Mouse (Mus musculus) cerebellum, postnatal 4 days (tissue): ENCODE results near the gene Ltv1.
"Not testable (repeated sequence)": the region's sequence is repeated elsewhere in the genome, so short reads cannot be mapped to it uniquely, and the experiment has no call there.

Experiments used
- DNase-seq, 2 experiments: peaks; one replicate each; pipeline ENCODE4 v3.0.0; 2022; ENCODE audit warnings: low spot score in 2 of 2, mixed read lengths in 1 of 2

The Ltv1 gene

DNA sequence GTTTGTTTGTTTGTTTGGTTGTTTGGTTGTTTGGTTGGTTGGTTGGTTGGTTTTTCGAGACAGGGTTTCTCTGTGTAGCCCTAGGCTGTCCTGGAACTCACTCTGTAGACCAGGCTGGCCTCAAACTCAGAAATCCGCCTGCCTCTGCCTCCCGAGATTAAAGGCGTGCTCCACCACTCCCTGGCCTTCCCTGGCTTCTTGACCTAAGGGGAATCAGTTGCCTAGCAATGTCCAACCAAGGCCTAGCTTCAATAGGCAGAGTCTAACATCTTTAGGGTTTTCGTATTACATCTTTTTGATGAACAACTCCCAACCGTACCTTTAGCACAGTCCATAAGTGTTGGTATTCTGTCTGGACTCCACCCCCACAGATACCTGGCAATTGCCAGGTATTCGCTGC is 528 bp upstream of the Ltv1 start:
- not testable (repeated sequence) for DNase-seq

- no peak for DNase-seq
Observed at GRCm38 (mm10) chr10:13189881-13190280, 3.1 kb downstream of the Ltv1 start.

GRCm38 (mm10) chr10:13186754-13187153 is 6.2 kb downstream of the Ltv1 start:
- DNase-seq: no peak

GRCm38 (mm10) chr10:13184170-13184766 is 8.7 kb downstream of the Ltv1 start:
- no peak for DNase-seq

DNA sequence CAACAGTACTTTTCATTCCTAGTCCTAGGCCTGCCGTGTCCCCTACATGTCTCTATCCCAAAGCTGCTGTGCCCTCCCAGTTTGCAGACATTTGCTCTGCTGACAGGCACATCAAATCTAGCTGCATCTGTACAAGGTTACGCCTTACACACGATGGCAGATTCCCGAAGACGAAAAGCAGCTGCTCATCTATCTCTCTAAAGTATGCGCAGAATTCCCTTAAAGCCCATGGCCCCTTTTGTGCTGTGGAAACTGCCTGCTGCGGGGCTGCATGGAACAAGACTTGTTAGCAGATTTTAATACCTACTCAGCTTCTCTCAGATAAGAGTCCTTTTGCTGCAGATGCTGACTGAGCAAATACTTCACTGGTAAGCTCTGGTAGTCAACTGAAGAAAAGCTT is 12.8 kb downstream of the Ltv1 start:
- DNase-seq: no peak

GRCm38 (mm10) chr10:13177973-13178624 is 14.9 kb downstream of the Ltv1 start, which contains the start of gene Zc2hc1b:
Gene Zc2hc1b (minus strand): TSS chr10:13178023.
- DNase-seq: no peak

GRCm38 (mm10) chr10:13175866-13176265 is 17.1 kb downstream of the Ltv1 start:
- no peak for DNase-seq

GRCm38 (mm10) chr10:13172798-13173221 is 20.2 kb downstream of the Ltv1 start:
- peak in 1 of 2 experiments; percentile 28 for DNase-seq

- DNase-seq: no peak
Observed at GRCm38 (mm10) chr10:13171461-13171860, 21.5 kb downstream of the Ltv1 start.

DNA sequence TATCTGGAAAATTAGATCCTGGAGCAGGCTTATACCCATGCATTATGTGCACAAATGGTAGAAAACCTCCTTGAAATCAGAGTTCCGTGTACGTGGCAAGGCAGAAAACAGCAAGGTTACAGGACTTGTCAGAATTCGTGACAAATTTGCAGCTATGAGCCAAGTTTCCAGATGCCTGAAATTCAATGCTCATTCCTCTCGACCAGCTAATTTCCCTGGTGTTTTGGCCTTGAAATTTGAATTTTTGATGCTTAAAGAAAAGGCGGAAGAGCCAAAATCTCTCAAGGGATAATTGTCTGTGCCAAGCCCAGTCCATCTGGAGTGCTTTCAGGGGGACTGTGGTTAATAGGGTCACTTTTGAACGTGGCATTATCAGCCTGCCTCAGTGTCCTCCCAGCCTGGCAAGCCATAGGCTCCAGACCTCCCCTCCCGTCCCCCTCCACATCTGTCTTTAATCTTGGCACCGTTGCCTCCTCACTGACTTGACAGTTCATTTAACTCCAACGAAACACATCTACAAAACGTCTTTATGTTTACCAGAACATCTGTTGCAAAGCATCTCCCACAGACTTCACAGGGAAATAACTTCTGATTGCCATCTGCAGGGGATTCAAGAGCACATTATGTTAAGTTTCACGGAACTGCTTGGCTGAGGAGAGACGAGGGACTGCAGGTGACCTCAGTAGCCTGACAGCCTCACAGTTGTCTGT is 22.1 kb downstream of the Ltv1 start:
- DNase-seq: peak in 1 of 2 experiments; percentile 28

GRCm38 (mm10) chr10:13168461-13168860 is 24.5 kb downstream of the Ltv1 start:
- no peak for DNase-seq

- DNase-seq: no peak
Observed at GRCm38 (mm10) chr10:13162031-13162430, 30.9 kb downstream of the Ltv1 start.

- DNase-seq: no peak
Observed at GRCm38 (mm10) chr10:13160913-13161312, 32.1 kb downstream of the Ltv1 start.

- no peak for DNase-seq
Observed at GRCm38 (mm10) chr10:13155377-13155776, 37.6 kb downstream of the Ltv1 start.

- no peak for DNase-seq
Observed at GRCm38 (mm10) chr10:13152811-13153364, 40.1 kb downstream of the Ltv1 start.

DNA sequence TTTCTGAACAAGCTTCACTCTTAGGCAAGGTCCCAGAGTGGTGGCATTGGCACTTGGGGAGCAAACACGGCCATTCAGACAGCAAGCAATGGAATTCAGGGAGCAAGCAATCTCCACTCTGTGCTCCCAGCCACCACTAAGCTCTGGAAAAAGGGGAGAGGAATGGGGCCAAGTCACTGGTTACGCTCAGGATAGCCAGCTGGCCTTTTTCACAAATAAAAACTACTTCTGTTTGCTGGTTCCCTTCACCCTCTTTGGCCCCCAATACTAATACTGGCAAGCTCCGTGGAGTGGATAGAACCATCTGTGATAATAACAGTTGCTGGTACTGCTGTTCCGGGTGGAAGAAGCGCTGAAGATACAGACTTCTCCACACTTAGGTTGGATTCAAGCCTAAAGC is 41.6 kb downstream of the Ltv1 start:
- no peak for DNase-seq

DNA sequence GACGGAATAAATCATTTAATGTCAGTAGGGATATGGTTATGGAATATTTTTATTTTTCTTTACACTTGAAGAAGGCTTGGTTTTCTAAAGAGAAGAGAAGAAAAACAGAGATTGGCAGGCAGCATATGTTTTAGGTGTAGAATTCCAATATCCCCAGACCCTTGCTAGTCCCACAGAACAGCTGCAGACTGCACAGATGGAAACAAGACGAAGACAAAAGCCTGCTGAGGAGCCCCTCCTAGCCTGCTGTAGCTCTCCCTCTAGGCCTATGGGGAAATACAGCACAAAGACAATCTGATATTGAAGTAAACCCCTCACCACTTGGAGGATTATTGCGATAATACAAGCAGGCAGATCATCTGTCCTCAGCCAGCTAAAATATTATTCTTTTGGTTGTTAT is 42.5 kb downstream of the Ltv1 start:
- no peak for DNase-seq

- DNase-seq: no peak
Observed at GRCm38 (mm10) chr10:13140434-13140833, 52.5 kb downstream of the Ltv1 start.

GRCm38 (mm10) chr10:13137906-13138305 is 55.1 kb downstream of the Ltv1 start:
- no peak for DNase-seq

- DNase-seq: no peak
Observed at GRCm38 (mm10) chr10:13135751-13136150, 57.2 kb downstream of the Ltv1 start.

- DNase-seq: no peak
Observed at GRCm38 (mm10) chr10:13135276-13135675, 57.7 kb downstream of the Ltv1 start.

GRCm38 (mm10) chr10:13133850-13134249 is 59.1 kb downstream of the Ltv1 start:
- DNase-seq: no peak
